Mouse (Mus musculus) CH12.LX (cell line): ENCODE data around the gene Urod. TPM values are rescaled to one million over a fixed set of nuclear protein-coding genes. Genes with fewer than 3 reads are reported as not detected.

Experiments
- DNase-seq: peaks from one replicate; pipeline ENCODE4 v3.0.0-alpha.2; 2013; ENCODE audit errors: extremely low read depth
- H3K27ac ChIP-seq: 2 replicates; pipeline ENCODE4 v1.5.1; 2012; ENCODE audit warnings: low read depth, mild to moderate bottlenecking, control low read depth, moderate library complexity; ENCODE audit not compliant: insufficient read depth
- H3K27me3 ChIP-seq: replicated peaks from 2 replicates; pipeline ENCODE3; 2012; ENCODE audit warnings: inconsistent platforms
- H3K36me3 ChIP-seq, 2 experiments: replicated peaks in 1 of 2; 2 replicates each; pipeline versions ENCODE3 to v1.6.1; 2012; ENCODE audit warnings: inconsistent platforms in 1 of 2, low read length in 1 of 2, mild to moderate bottlenecking in 1 of 2, mixed read lengths in 1 of 2, moderate library complexity in 1 of 2; ENCODE audit not compliant: control insufficient read depth in 1 of 2, insufficient read depth in 1 of 2
- H3K4me1 ChIP-seq, 2 experiments: 2 replicates each; pipeline ENCODE4 v1.6.1; 2012; ENCODE audit warnings: inconsistent platforms in 1 of 2, moderate library complexity in 1 of 2; ENCODE audit not compliant: insufficient read depth in 2 of 2, control insufficient read depth in 1 of 2
- H3K4me2 ChIP-seq: 2 replicates; pipeline ENCODE4 v1.6.1; 2012; ENCODE audit warnings: low read depth, mild to moderate bottlenecking, control low read depth; ENCODE audit not compliant: poor library complexity, insufficient read depth, severe bottlenecking
- H3K4me3 ChIP-seq, 3 experiments: fragments of 150-350 bp in 1 of 3; sonication (generic) in 1 of 3; replicated peaks in 1 of 3; 2 replicates each; pipeline versions ENCODE3 to v1.5.1; 2011 to 2012; ENCODE audit warnings: low read depth in 2 of 3, low read length in 2 of 3, mild to moderate bottlenecking in 2 of 3, moderate library complexity in 2 of 3, control low read depth in 1 of 3, improper control_type of control experiment in 1 of 3, inconsistent platforms in 1 of 3, mixed read lengths in 1 of 3; ENCODE audit not compliant: poor library complexity in 1 of 3
- H3K79me2 ChIP-seq: replicated peaks from 2 replicates; pipeline ENCODE4 v1.6.1; 2012; ENCODE audit warnings: mild to moderate bottlenecking, moderate library complexity; ENCODE audit not compliant: control insufficient read depth, poor library complexity, insufficient read depth, severe bottlenecking; ENCODE audit errors: extremely low read depth
- H3K9ac ChIP-seq: 2 replicates; pipeline ENCODE4 v1.6.1; 2012; ENCODE audit warnings: low read depth, mild to moderate bottlenecking, control low read depth, moderate library complexity; ENCODE audit not compliant: insufficient read depth
- H3K9me3 ChIP-seq: replicated peaks from 2 replicates; pipeline ENCODE3; 2012; ENCODE audit warnings: low read length, inconsistent platforms, mixed read lengths
- BHLHE40 ChIP-seq: IDR thresholded peaks from 2 replicates; pipeline ENCODE4 v1.6.1; 2011; ENCODE audit warnings: mild to moderate bottlenecking, low read depth, low read length, improper control_type of control experiment
- CHD1 ChIP-seq: IDR thresholded peaks from 2 replicates; pipeline ENCODE4 v1.6.1; 2012; ENCODE audit warnings: low read depth, low read length, improper control_type of control experiment, inconsistent platforms
- CHD2 ChIP-seq: IDR thresholded peaks from 2 replicates; pipeline ENCODE4 v1.6.1; 2011; ENCODE audit warnings: low read length, improper control_type of control experiment
- CTCF ChIP-seq, 2 experiments: IDR thresholded peaks in 1 of 2; conservative IDR thresholded peaks in 1 of 2; 2 replicates each; pipeline ENCODE4 v1.5.1; 2011 to 2012; ENCODE audit warnings: low read depth in 2 of 2, low read length in 2 of 2, improper control_type of control experiment in 1 of 2, inconsistent platforms in 1 of 2, mild to moderate bottlenecking in 1 of 2, moderate library complexity in 1 of 2
- E2F4 ChIP-seq: IDR thresholded peaks from 2 replicates; pipeline ENCODE4 v1.6.1; 2011; ENCODE audit warnings: low read depth, low read length, improper control_type of control experiment; ENCODE audit not compliant: insufficient replicate concordance
- ELF1 ChIP-seq: IDR thresholded peaks from 2 replicates; pipeline ENCODE4 v1.6.1; 2014; ENCODE audit warnings: low read depth, mild to moderate bottlenecking, inconsistent platforms, low read length, improper control_type of control experiment
- EP300 ChIP-seq: IDR thresholded peaks from 2 replicates; pipeline ENCODE4 v1.6.1; 2011; ENCODE audit warnings: low read length, improper control_type of control experiment
- ETS1 ChIP-seq: conservative IDR thresholded peaks from 2 replicates; pipeline ENCODE4 v1.6.1; 2012; ENCODE audit warnings: low read depth, mild to moderate bottlenecking, inconsistent platforms, low read length, improper control_type of control experiment, moderate library complexity
- GABPA ChIP-seq: IDR thresholded peaks from 2 replicates; pipeline ENCODE4 v1.6.1; 2012; ENCODE audit warnings: low read depth, low read length, improper control_type of control experiment, inconsistent platforms; ENCODE audit not compliant: insufficient replicate concordance
- HCFC1 ChIP-seq: IDR thresholded peaks from 2 replicates; pipeline ENCODE4 v1.6.1; 2012; ENCODE audit warnings: low read depth, mild to moderate bottlenecking, inconsistent platforms, low read length, improper control_type of control experiment
- IRF4 ChIP-seq: IDR thresholded peaks from 2 replicates; pipeline ENCODE4 v1.6.1; 2014; ENCODE audit warnings: low read depth, mild to moderate bottlenecking, inconsistent platforms, low read length, improper control_type of control experiment
- JUND ChIP-seq: conservative IDR thresholded peaks from 2 replicates; pipeline ENCODE4 v1.6.1; 2011; ENCODE audit warnings: low read depth, low read length, improper control_type of control experiment
- KAT2A ChIP-seq: IDR thresholded peaks from 2 replicates; pipeline ENCODE4 v1.6.1; 2012; ENCODE audit warnings: low read length, improper control_type of control experiment, inconsistent platforms; ENCODE audit not compliant: insufficient replicate concordance
- MAFK ChIP-seq: IDR thresholded peaks from 2 replicates; pipeline ENCODE4 v1.6.1; 2011; ENCODE audit warnings: low read length, improper control_type of control experiment; ENCODE audit not compliant: insufficient replicate concordance
- MAX ChIP-seq: IDR thresholded peaks from 2 replicates; pipeline ENCODE4 v1.6.1; 2011; ENCODE audit warnings: low read length, improper control_type of control experiment
- MEF2A ChIP-seq: IDR thresholded peaks from 2 replicates; pipeline ENCODE4 v1.6.1; 2014; ENCODE audit warnings: low read depth, mild to moderate bottlenecking, inconsistent platforms, low read length, improper control_type of control experiment, borderline replicate concordance
- MXI1 ChIP-seq: IDR thresholded peaks from 2 replicates; pipeline ENCODE4 v1.6.1; 2011; ENCODE audit warnings: mild to moderate bottlenecking, low read depth, low read length, improper control_type of control experiment
- NRF1 ChIP-seq: IDR thresholded peaks from 2 replicates; pipeline ENCODE4 v1.6.1; 2014; ENCODE audit warnings: low read depth, mild to moderate bottlenecking, inconsistent platforms, low read length, improper control_type of control experiment, moderate library complexity
- PAX5 ChIP-seq: IDR thresholded peaks from 2 replicates; pipeline ENCODE4 v1.6.1; 2012; ENCODE audit warnings: low read length, inconsistent platforms, mixed read lengths
- POLR2A ChIP-seq: IDR thresholded peaks from 2 replicates; pipeline ENCODE4 v1.6.1; 2011; ENCODE audit warnings: low read depth, mild to moderate bottlenecking, improper control_type of control experiment, low read length
- POLR2AphosphoS2 ChIP-seq: IDR thresholded peaks from 2 replicates; pipeline ENCODE4 v1.6.1; 2011; ENCODE audit warnings: low read depth, low read length, improper control_type of control experiment
- RAD21 ChIP-seq: IDR thresholded peaks from 2 replicates; pipeline ENCODE4 v1.6.1; 2011; ENCODE audit warnings: low read depth, mild to moderate bottlenecking, low read length, improper control_type of control experiment, moderate library complexity
- RCOR1 ChIP-seq: conservative IDR thresholded peaks from 2 replicates; pipeline ENCODE4 v1.6.1; 2012; ENCODE audit warnings: low read depth, mild to moderate bottlenecking, inconsistent platforms, low read length, improper control_type of control experiment
- SIN3A ChIP-seq: IDR thresholded peaks from 2 replicates; pipeline ENCODE4 v1.6.1; 2012; ENCODE audit warnings: low read length, improper control_type of control experiment, inconsistent platforms
- SMC3 ChIP-seq: IDR thresholded peaks from 2 replicates; pipeline ENCODE4 v1.6.1; 2011; ENCODE audit warnings: low read depth, low read length, improper control_type of control experiment
- TBP ChIP-seq: conservative IDR thresholded peaks from 2 replicates; pipeline ENCODE4 v1.6.1; 2011; ENCODE audit warnings: low read depth, low read length, improper control_type of control experiment
- TCF12 ChIP-seq: IDR thresholded peaks from 2 replicates; pipeline ENCODE4 v1.6.1; 2014; ENCODE audit warnings: low read depth, mild to moderate bottlenecking, inconsistent platforms, low read length, improper control_type of control experiment
- UBTF ChIP-seq: IDR thresholded peaks from 2 replicates; pipeline ENCODE4 v1.6.1; 2012; ENCODE audit warnings: low read depth, mild to moderate bottlenecking, inconsistent platforms, low read length, improper control_type of control experiment, moderate library complexity
- USF1 ChIP-seq: IDR thresholded peaks from 2 replicates; pipeline ENCODE4 v1.6.1; 2014; ENCODE audit warnings: low read depth, mild to moderate bottlenecking, inconsistent platforms, low read length, improper control_type of control experiment
- USF2 ChIP-seq: conservative IDR thresholded peaks from 2 replicates; pipeline ENCODE4 v1.6.1; 2011; ENCODE audit warnings: low read depth, low read length, improper control_type of control experiment
- ZC3H11A ChIP-seq: IDR thresholded peaks from 2 replicates; pipeline ENCODE4 v1.6.1; 2012; ENCODE audit warnings: low read depth, mild to moderate bottlenecking, inconsistent platforms, low read length, improper control_type of control experiment
- ZNF384 ChIP-seq: IDR thresholded peaks from 2 replicates; pipeline ENCODE4 v1.6.1; 2012; ENCODE audit warnings: low read depth, low read length, improper control_type of control experiment, inconsistent platforms
- dilution Hi-C: fragments of 300-500 bp; cut with MboI; formaldehyde crosslinking; loops from 2 replicates; pipeline ENCODE4 v1.14.3; 2020; ENCODE audit warnings: low sequenced_read_pairs; ENCODE audit not compliant: extremely low pct_unique_long_range_greater_than_20kb, extremely low pct_ligation_motif_present
- in situ Hi-C: fragments of 300-500 bp; cut with MboI; formaldehyde crosslinking; loops from 3 replicates; pipeline ENCODE4 v1.14.3; 2019; ENCODE audit warnings: low sequenced_read_pairs, low pct_ligation_motif_present, low pct_unique_long_range_greater_than_20kb, mixed read lengths
- polyA plus RNA-seq: library from polyadenylated mRNA; unstranded; fragments of >175 nt; gene quantifications from 2 replicates; pipeline ENCODE4 v1.2.1, GENCODE M21; 2012; ENCODE audit warnings: low read depth; ENCODE audit not compliant: insufficient read length
- total RNA-seq, 2 experiments: library from RNA; depleted of rRNA; stranded (reverse); fragments of 300-350 nt in 1 of 2; fragments of >200 nt in 1 of 2; gene quantifications; 2 replicates each; pipeline ENCODE4 v1.2.3; 2012 to 2014

The Urod gene
- total and polyA plus RNA-seq, 3 experiments, result 57.7 to 82.1 (median 66.4) TPM

DNA sequence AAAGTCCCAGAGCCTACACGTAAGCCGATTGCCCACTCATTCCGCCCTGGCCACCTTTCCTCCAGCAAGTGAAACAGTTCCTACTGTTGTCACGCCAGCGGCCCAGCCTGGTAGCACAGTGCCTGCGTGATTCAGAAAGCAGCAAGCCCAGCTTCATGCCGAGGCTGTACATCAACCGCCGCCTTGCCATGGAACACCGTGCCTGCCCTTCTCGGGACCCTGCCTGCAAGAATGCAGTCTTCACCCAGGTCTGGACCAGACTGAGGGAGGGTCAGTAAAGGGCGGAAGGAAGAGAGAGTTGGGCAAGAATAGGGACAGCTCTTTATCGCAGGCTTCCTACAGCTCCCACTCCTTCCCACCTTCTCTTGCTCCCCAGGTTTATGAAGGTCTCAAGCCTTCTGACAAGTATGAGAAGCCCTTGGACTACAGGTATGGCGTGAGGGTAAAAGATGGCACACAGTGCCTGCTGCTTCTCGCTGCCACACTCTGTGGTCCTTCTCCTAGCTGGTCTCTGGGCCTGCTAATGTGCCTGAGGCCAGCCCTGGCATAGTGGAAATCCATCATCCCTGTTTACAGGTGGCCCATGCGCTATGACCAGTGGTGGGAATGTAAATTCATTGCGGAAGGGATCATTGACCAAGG is 5.4 kb upstream of the Urod start:
- Histone ChIP-seq H3K36me3 (peaks cover 28 to 65% of the 10 kb centered on the region in 2 experiments), H3K9ac (no peak overlapping the region), H3K4me3 (no peak overlapping the region), H3K27me3 (no peaks in the 10 kb centered on the region), H3K4me2 (no peak overlapping the region), H3K27ac (no peak overlapping the region), H3K79me2 (no peaks in the 10 kb centered on the region), H3K9me3 (no peaks in the 10 kb centered on the region), H3K4me1 (peaks cover 11 to 21% of the 10 kb centered on the region in 2 experiments)
- dilution Hi-C loops, result no loop called here
- in situ Hi-C loops, result loop anchor here (5.0 kb wide), 1 partner anchor 133 kb away; the partner anchor contains the start of gene Plk3
- TF ChIP-seq MAFK, result no peak
- no peak for TF ChIP-seq USF2
- TF ChIP-seq KAT2A, result no peak
- TF ChIP-seq SIN3A, result no peak
- no peak for TF ChIP-seq BHLHE40
- TF ChIP-seq RCOR1, result no peak
- no peak for TF ChIP-seq NRF1
- no peak for TF ChIP-seq MEF2A
- no peak for TF ChIP-seq TCF12
- no peak for TF ChIP-seq UBTF
- no peak for TF ChIP-seq PAX5
- no peak for TF ChIP-seq CHD1
- TF ChIP-seq ELF1, result no peak
- no peak for TF ChIP-seq ETS1
- DNase-seq, result no peak

DNA sequence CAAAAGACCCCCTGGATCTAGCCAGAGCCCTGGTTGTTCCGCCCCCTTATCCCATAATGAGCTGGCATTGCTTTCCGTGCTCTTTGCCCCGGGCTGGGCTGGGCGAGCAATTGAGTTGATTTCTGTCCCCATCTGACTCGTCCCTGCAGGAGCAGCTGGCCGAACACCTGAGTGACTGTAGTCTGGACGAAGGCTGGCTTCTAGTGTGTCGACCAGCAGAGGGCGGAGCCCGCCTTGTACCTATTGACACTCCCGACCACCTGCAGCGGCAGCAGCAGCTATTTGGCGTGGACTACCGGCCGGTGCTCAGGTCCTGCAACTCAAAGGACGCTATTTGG is 1.6 kb upstream of the Urod start:
- Histone ChIP-seq H3K4me1 (peaks cover 5 to 31% of the 10 kb centered on the region in 2 experiments), H3K4me2 (peak overlapping the region; percentile 94), H3K36me3 (peaks cover 19 to 43% of the 10 kb centered on the region in 2 experiments), H3K4me3 (peak overlapping the region; percentile 65 to 88 (median 82)), H3K27me3 (no peaks in the 10 kb centered on the region), H3K27ac (no peak overlapping the region), H3K9ac (peak overlapping the region; percentile 61), H3K79me2 (no peaks in the 10 kb centered on the region), H3K9me3 (no peaks in the 10 kb centered on the region)
- dilution Hi-C loops, result no loop called here
- in situ Hi-C loops, result no loop called here
- DNase-seq, result no peak
- TF ChIP-seq EP300 (no peak), ELF1 (no peak), USF1 (no peak), PAX5 (no peak), TBP (no peak), POLR2AphosphoS2 (no peak), ZNF384 (no peak), E2F4 (no peak), USF2 (no peak), NRF1 (no peak), RCOR1 (no peak), TCF12 (peak; percentile 38; the same call in 1 of the 2 replicates), CHD1 (no peak), HCFC1 (no peak), JUND (no peak), MXI1 (no peak), CHD2 (no peak), KAT2A (no peak), BHLHE40 (no peak), POLR2A (no peak), ETS1 (no peak), GABPA (no peak), MAX (peak; percentile 45; the same call in 1 of the 2 replicates), RAD21 (peak; percentile 42), CTCF (conservative IDR thresholded peaks at IDR 0.05 in 1 of 2, IDR thresholded peaks at IDR 0.05 in 1 of 2; ENCODE audit: low read depth in 2 of 2, low read length in 2 of 2) (peak in 1 of 2 experiments; percentile 71; a peak in 2 of 4 replicates), ZC3H11A (no peak), SMC3 (peak; percentile 73), IRF4 (peak; percentile 45; the same call in 1 of the 2 replicates)
